Mouse (Mus musculus): ENCODE results near the gene E2f2.

DNA sequence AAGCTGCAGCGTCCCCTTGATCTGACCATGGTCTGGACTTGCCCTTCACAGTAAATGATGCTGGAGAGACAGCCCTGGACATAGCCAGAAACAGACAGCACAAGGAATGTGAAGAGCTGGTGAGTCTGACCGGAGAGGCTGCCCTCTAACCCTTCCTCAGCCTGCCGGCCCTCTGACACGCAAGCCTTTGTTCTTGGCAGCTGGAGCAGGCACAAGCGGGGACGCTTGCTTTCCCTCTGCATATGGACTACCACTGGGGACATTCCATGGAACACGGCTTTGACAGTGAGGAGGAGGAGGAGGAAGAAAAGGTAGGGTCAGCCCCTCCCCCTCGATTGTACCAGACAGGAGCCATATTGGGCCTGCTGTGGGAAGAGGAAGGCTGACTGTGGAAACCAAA, 68.8 kb downstream of the E2f2 start:
- no peak for TF ChIP-seq EP300 (IDR thresholded peaks at IDR 0.05; ENCODE audit: low read depth)
- TF ChIP-seq CTCF (IDR thresholded peaks at IDR 0.05; ENCODE audit: low read depth) = no peak
